Mouse (Mus musculus) midbrain, embryonic 11.5 days (tissue): ENCODE results near the gene Mustn1. TPM values are rescaled to one million over a fixed set of nuclear protein-coding genes. Genes with fewer than 3 reads are reported as not detected.

Experiments
- ATAC-seq: fragments of 200-750 bp; cut with Nextera tagmentation; 2 replicates; pipeline ENCODE4 v1.8.0; 2017; ENCODE audit warnings: moderate TSS enrichment, moderate library complexity; ENCODE audit not compliant: low FRiP score
- DNase-seq: peaks from one replicate; pipeline ENCODE4 v3.0.0; 2015; ENCODE audit warnings: low spot score; ENCODE audit errors: missing footprints
- H3K27ac ChIP-seq: fragments of 300-500 bp; sonication (generic); 2 replicates; pipeline ENCODE4 v1.5.1; 2014; ENCODE audit warnings: low read depth, low read length
- H3K27me3 ChIP-seq: fragments of 300-500 bp; sonication (generic); 2 replicates; pipeline ENCODE4 v1.6.1; 2014; ENCODE audit warnings: mild to moderate bottlenecking, low read length, moderate library complexity, mixed read lengths; ENCODE audit not compliant: control insufficient read depth, insufficient read depth
- H3K36me3 ChIP-seq: fragments of 300-500 bp; sonication (generic); 2 replicates; pipeline ENCODE4 v1.6.1; 2014; ENCODE audit warnings: mild to moderate bottlenecking, low read length, moderate library complexity, mixed read lengths; ENCODE audit not compliant: control insufficient read depth, insufficient read depth
- H3K4me1 ChIP-seq: fragments of 300-500 bp; sonication (generic); 2 replicates; pipeline ENCODE4 v1.6.1; 2014; ENCODE audit warnings: low read length; ENCODE audit not compliant: control insufficient read depth, insufficient read depth
- H3K4me2 ChIP-seq: fragments of 300-500 bp; sonication (generic); 2 replicates; pipeline ENCODE4 v1.6.1; 2014; ENCODE audit warnings: mild to moderate bottlenecking, moderate library complexity
- H3K4me3 ChIP-seq: fragments of 300-500 bp; sonication (generic); 2 replicates; pipeline ENCODE4 v1.5.1; 2014; ENCODE audit warnings: low read depth, low read length
- H3K9ac ChIP-seq: fragments of 300-500 bp; sonication (generic); 2 replicates; pipeline ENCODE4 v1.6.1; 2014; ENCODE audit warnings: low read length
- H3K9me3 ChIP-seq: fragments of 300-500 bp; sonication (generic); 2 replicates; pipeline ENCODE4 v1.6.1; 2016; ENCODE audit warnings: low read length; ENCODE audit not compliant: control insufficient read depth
- WGBS: fragments of 180-500 bp; shearing (Covaris S2); extraction: QIAGEN DNeasy Blood & Tissue Kit; methylation state at CpG from one replicate; pipeline ENCODE4 v1.1.7; 2014; 5-methylcytosine and 5-hydroxymethylcytosine counted together
- polyA plus RNA-seq: library from polyadenylated mRNA; unstranded; fragments of >200 nt; fragmentation: Nextera tagmentation; extraction: Ambion mirVana; gene quantifications from 2 replicates; pipeline ENCODE4 v1.2.1, GENCODE M21; 2014

Gene Mustn1
- polyA plus RNA-seq, 1 experiment from 2014 or later = 0.42 TPM

GRCm38 (mm10) chr14:30899972-30900371 lies 21.0 kb downstream of the Mustn1 start:
- Histone ChIP-seq H3K9me3 (no peaks in the 10 kb centered on the region), H3K9ac (no peak overlapping the region), H3K27ac (no peak overlapping the region), H3K27me3 (no peaks in the 10 kb centered on the region), H3K4me3 (no peak overlapping the region), H3K36me3 (no peaks in the 10 kb centered on the region), H3K4me2 (no peak overlapping the region), H3K4me1 (no peaks in the 10 kb centered on the region)
- WGBS = 23% methylated on average over 3 of the region's 3 CpGs
- ATAC-seq = no peak
- no peak for DNase-seq

DNA sequence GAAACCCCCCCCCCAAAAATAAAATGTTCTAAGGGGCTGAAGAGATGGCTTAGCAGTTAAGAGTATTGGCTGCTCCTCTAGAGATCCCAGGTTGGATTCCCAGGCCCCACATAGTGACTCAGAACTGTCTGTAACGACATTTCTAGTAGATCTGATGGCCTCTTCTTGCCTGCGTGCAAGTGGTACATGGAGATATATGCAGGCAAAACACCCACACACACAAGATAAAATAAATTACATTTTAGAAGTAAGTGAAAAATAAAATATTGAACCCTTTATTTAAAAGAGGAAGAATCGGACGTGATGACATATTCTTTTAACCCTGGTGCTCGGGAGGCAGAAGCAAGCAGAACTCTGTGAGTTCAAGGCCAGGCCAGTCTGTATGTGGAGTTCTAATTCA lies 23.6 kb downstream of the Mustn1 start:
- Histone ChIP-seq H3K27me3 (no peaks in the 10 kb centered on the region), H3K36me3 (no peaks in the 10 kb centered on the region), H3K9me3 (no peaks in the 10 kb centered on the region), H3K4me2 (no peak overlapping the region), H3K4me1 (no peaks in the 10 kb centered on the region), H3K9ac (no peak overlapping the region), H3K27ac (no peak overlapping the region), H3K4me3 (no peak overlapping the region)
- WGBS = 89% methylated on average over 5 of the region's 5 CpGs
- no peak for ATAC-seq
- DNase-seq = no peak

DNA sequence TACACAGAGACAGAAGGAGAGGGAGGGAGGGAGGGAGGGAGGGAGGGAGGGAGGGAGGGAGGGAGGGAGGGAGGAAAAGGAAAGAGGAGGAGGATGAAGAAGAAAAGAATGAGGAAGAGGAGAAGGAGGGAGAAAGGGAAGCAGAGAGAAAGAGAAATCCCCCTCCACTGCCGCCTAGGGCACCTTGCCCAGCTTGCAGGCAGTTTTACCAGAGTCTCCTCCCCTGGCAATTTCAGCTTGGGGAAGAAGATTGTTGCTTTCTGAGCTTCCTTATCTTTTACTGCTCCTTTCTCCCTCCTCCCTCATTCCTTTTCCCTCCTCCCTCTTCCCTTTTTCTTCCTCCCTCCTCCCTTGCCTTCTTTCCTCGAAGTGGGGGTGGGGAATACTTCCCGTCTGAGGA lies 24.0 kb downstream of the Mustn1 start:
- H3K27me3 ChIP-seq = no peaks in the 10 kb centered on the region
- no peak overlapping the region for H3K4me2 ChIP-seq
- DNase-seq (no peak), ATAC-seq (no peak)
- WGBS = 83% methylated on average over 3 of the region's 3 CpGs
- no peaks in the 10 kb centered on the region for H3K36me3 ChIP-seq
- no peaks in the 10 kb centered on the region for H3K9me3 ChIP-seq
- no peak overlapping the region for H3K4me3 ChIP-seq
- no peak overlapping the region for H3K27ac ChIP-seq
- no peak overlapping the region for H3K9ac ChIP-seq
- H3K4me1 ChIP-seq = no peaks in the 10 kb centered on the region

GRCm38 (mm10) chr14:30904307-30904706 lies 25.3 kb downstream of the Mustn1 start:
- Histone ChIP-seq H3K4me1 (no peaks in the 10 kb centered on the region), H3K9me3 (no peaks in the 10 kb centered on the region), H3K9ac (no peak overlapping the region), H3K27me3 (no peaks in the 10 kb centered on the region), H3K36me3 (no peaks in the 10 kb centered on the region), H3K4me3 (no peak overlapping the region), H3K27ac (no peak overlapping the region), H3K4me2 (no peak overlapping the region)
- DNase-seq (no peak), ATAC-seq (no peak)
- 84% methylated on average over 8 of the region's 8 CpGs for WGBS

DNA sequence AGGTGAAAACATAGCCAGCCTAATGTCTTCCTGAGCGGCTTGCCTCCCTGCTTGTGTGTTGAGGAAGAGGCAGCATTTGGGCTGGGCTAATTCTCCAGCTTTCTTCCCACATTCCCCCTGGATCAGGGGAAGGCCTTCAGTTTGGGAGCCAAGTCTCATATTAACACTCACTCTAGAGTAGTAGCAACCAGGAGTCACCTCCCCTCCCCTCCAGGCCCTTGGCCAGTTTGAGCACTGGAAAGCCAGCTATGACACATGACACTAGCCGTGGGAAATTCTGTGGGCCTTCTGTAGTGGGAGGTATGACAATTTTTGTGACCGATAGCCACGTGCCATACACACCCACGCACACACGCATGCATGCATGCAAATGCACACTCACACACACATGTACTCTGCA lies 27.0 kb downstream of the Mustn1 start:
- H3K9me3 ChIP-seq = no peaks in the 10 kb centered on the region
- DNase-seq (no peak), ATAC-seq (no peak)
- H3K27me3 ChIP-seq = no peaks in the 10 kb centered on the region
- H3K4me2 ChIP-seq = no peak overlapping the region
- H3K4me3 ChIP-seq = no peak overlapping the region
- H3K9ac ChIP-seq = no peak overlapping the region
- H3K27ac ChIP-seq = no peak overlapping the region
- H3K4me1 ChIP-seq = no peaks in the 10 kb centered on the region
- 83% methylated on average over 6 of the region's 6 CpGs for WGBS
- no peaks in the 10 kb centered on the region for H3K36me3 ChIP-seq

GRCm38 (mm10) chr14:30907814-30908265 lies 28.8 kb downstream of the Mustn1 start:
- DNase-seq (no peak), ATAC-seq (no peak)
- H3K9ac ChIP-seq = no peak overlapping the region
- no peak overlapping the region for H3K4me2 ChIP-seq
- H3K9me3 ChIP-seq = no peaks in the 10 kb centered on the region
- no peaks in the 10 kb centered on the region for H3K27me3 ChIP-seq
- H3K4me1 ChIP-seq = no peaks in the 10 kb centered on the region
- no peak overlapping the region for H3K27ac ChIP-seq
- H3K36me3 ChIP-seq = no peaks in the 10 kb centered on the region
- H3K4me3 ChIP-seq = no peak overlapping the region
- 93% methylated on average over 3 of the region's 3 CpGs for WGBS

DNA sequence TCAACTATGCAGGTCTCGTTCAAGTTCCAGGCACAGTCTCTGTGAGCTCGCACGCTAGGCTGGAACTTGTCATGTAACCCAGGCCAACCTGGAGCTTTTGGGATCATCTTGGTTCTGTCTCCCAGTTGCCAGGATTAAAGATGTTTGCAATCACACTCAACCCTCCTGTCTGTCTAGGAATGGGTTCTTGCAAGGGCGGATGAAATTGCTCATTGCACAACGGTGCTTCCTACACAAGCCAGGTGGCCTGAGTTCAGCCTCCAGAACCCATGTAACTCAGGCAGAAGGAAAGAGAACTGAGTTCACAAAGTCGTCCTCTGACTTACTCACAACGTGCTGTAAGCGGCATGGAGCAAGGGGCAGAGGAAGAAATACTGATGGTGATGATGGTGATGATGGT lies 32.1 kb downstream of the Mustn1 start:
- ATAC-seq = no peak
- WGBS = 93% methylated on average over 8 of the region's 8 CpGs

DNA sequence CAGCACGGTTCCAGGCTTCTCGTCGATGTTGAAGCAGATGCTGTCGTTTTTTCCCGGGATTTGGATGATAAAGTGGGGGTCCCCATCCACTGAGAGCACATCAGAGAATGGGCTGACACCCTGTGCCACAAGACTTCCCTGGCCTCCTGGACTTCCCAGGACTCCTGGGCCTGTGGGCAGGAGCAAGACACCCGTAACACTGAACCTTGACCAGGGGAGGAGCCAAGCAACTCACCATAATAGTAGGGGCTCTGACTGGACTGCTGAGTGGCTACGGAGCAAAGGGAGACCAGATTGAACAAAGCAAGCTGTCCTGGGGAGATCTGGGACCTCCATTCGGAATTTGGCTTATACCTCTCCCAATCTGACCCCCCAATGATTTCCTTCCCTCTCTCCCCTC lies 33.6 kb downstream of the Mustn1 start:
- 86% methylated on average over 8 of the region's 8 CpGs for WGBS
- H3K36me3 ChIP-seq = no peaks in the 10 kb centered on the region
- H3K4me1 ChIP-seq = no peaks in the 10 kb centered on the region
- H3K27me3 ChIP-seq = no peaks in the 10 kb centered on the region
- H3K9me3 ChIP-seq = no peaks in the 10 kb centered on the region
- ATAC-seq (no peak), DNase-seq (no peak)
- no peak overlapping the region for H3K4me3 ChIP-seq
- H3K4me2 ChIP-seq = no peak overlapping the region
- no peak overlapping the region for H3K9ac ChIP-seq
- no peak overlapping the region for H3K27ac ChIP-seq

More for the DNA sequence above, 32.1 kb downstream of the Mustn1 start:
- Histone ChIP-seq H3K4me2 (no peak overlapping the region), H3K36me3 (no peaks in the 10 kb centered on the region), H3K4me1 (no peaks in the 10 kb centered on the region), H3K9ac (no peak overlapping the region), H3K27me3 (no peaks in the 10 kb centered on the region), H3K9me3 (no peaks in the 10 kb centered on the region), H3K27ac (no peak overlapping the region), H3K4me3 (no peak overlapping the region)
- no peak for DNase-seq

- DNase-seq (no peak), ATAC-seq (no peak)
- H3K36me3 ChIP-seq = no peaks in the 10 kb centered on the region
- H3K4me3 ChIP-seq = no peak overlapping the region
- H3K9ac ChIP-seq = no peak overlapping the region
- H3K9me3 ChIP-seq = no peaks in the 10 kb centered on the region
- H3K27ac ChIP-seq = no peak overlapping the region
- no peaks in the 10 kb centered on the region for H3K4me1 ChIP-seq
- no peaks in the 10 kb centered on the region for H3K27me3 ChIP-seq
- H3K4me2 ChIP-seq = no peak overlapping the region
- WGBS = 86% methylated on average over 5 of the region's 5 CpGs
These were observed 34.4 kb downstream of the Mustn1 start for GRCm38 (mm10) chr14:30913404-30913803.

DNA sequence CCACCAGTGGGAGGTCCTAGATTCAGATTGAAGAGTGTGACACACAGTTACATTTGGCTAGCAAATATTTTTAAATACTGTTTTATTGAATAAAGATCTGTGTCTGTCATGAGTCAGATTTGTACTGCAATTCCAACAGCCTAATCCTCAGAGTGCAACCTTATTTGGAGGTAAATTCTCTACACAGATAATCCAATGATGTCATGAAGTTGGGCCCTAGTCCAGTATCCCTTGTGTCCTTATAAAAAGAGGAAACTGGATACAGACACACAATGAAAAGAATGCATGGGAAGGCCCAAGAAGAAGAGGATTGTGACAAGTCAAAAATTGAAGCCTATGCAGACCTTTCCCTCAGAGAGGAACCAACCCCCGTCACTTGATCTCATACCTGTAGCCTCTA lies 37.5 kb downstream of the Mustn1 start:
- Histone ChIP-seq H3K27me3 (no peaks in the 10 kb centered on the region), H3K9me3 (no peaks in the 10 kb centered on the region), H3K4me1 (no peaks in the 10 kb centered on the region), H3K27ac (no peak overlapping the region), H3K36me3 (no peaks in the 10 kb centered on the region), H3K4me2 (no peak overlapping the region), H3K4me3 (no peak overlapping the region), H3K9ac (no peak overlapping the region)
- ATAC-seq (no peak), DNase-seq (no peak)
- 88% methylated on average over 1 of the region's 1 CpGs for WGBS
